Mouse (Mus musculus): Measurements from ENCODE around the gene Arl1. TPM values are rescaled to one million over a fixed set of nuclear protein-coding genes. Genes with fewer than 3 reads are reported as not detected.

Arl1 gene
- polyA plus RNA-seq, 1 experiment: 20.2 TPM

DNA sequence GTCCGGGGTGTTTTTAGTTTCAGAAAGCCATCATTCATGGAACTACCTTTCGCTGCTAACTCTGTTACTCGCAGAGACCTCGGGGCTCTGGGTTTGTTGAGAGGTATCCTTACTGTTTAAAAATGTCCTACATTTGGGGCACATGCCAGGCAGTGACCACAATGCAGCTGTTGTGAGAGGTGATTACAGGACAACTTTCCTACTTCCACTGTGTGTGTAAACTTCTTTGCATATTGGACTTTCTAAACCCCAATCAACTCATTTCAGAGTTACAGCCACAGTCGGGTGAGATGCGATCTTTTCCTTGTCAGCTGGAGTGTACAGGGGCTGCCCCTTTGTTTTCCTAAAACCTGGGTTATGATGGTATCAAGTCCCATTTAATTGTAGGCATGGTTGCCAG, 15.0 kb upstream of the Arl1 start:
- no peak for TF ChIP-seq POLR2A (IDR thresholded peaks at IDR 0.05; ENCODE audit: borderline replicate concordance, control insufficient read depth, low read depth, low read length)
- no peak for TF ChIP-seq CTCF (IDR thresholded peaks at IDR 0.05; ENCODE audit: control insufficient read depth, insufficient read depth, low read length)
- WGBS: 76% methylated on average over 6 of the region's 6 CpGs

DNA sequence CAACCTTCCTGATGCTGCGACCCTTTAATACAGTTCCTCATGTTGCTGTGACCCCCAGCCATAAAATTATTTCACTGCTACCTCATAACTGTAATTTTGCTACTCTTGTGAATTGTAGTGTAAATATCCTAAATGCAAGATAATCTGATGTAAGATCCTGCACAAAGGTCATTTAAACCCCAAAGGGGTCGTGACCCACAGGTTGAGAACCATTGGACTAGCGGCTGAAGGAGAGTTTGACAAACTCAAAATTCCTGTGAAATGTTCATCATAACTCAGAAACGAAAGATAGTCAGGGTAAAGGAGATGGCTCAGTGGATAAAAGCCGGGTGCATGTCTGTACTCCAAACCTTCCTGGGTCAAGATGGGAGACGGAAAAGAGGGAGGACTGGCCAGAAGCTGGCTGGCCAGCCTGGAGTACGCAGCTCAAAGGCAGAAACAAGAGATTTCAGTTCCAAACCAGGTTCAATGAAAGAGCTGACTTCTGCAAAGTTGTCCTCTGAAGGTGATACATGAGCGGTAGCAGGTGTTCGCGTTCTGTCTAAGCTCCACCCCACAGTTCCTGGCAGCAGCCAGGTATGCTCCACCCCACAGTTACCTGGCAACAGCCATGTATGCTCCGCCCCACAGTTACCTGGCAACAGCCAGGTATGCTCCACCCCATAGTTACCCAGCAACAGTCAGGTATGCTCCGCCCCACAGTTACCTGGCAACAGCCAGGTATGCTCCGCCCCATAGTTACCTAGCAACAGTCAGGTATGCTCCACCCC, 13.5 kb upstream of the Arl1 start:
- WGBS: 83% methylated on average over 13 of the region's 13 CpGs
- H3K4me3 ChIP-seq (replicated peaks; ENCODE audit: control insufficient read depth, low read depth, low read length): no peak overlapping the region
- TF ChIP-seq CTCF (IDR thresholded peaks at IDR 0.05; ENCODE audit: control insufficient read depth, insufficient read depth, low read length) (no peak), POLR2A (IDR thresholded peaks at IDR 0.05; ENCODE audit: borderline replicate concordance, control insufficient read depth, low read depth, low read length) (no peak)
- no peaks in the 10 kb centered on the region; the same call in 1 of the 2 replicates for H3K4me1 ChIP-seq (ENCODE audit: control insufficient read depth, insufficient read depth, low read length)
- no peak overlapping the region for H3K27ac ChIP-seq (ENCODE audit: control insufficient read depth, insufficient read depth, low read depth, low read length, poor library complexity)

More for the DNA sequence above, 15.0 kb upstream of the Arl1 start:
- no peaks in the 10 kb centered on the region; the same call in 1 of the 2 replicates for H3K4me1 ChIP-seq (ENCODE audit: control insufficient read depth, insufficient read depth, low read length)
- H3K27ac ChIP-seq (ENCODE audit: control insufficient read depth, insufficient read depth, low read depth, low read length, poor library complexity): no peak overlapping the region
- no peak overlapping the region for H3K4me3 ChIP-seq (replicated peaks; ENCODE audit: control insufficient read depth, low read depth, low read length)

DNA sequence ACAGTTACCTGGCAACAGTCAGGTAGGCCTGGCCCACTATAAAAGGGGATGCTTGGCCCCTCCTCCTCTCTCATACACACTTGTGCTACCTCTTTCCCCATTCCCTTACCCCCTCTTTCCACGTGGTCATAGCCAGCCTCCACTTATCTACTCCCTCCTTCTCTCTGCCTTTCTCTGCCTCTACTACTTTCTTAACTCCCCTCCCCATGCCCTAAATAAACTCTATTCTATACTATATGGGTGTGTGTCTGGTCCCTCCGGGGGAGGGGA, 13.0 kb upstream of the Arl1 start:
- Histone ChIP-seq H3K4me3 (replicated peaks; ENCODE audit: control insufficient read depth, low read depth, low read length) (no peak overlapping the region), H3K4me1 (ENCODE audit: control insufficient read depth, insufficient read depth, low read length) (no peaks in the 10 kb centered on the region; the same call in 1 of the 2 replicates), H3K27ac (ENCODE audit: control insufficient read depth, insufficient read depth, low read depth, low read length, poor library complexity) (no peak overlapping the region)
- WGBS: 58% methylated on average over 2 of the region's 2 CpGs
- TF ChIP-seq CTCF (IDR thresholded peaks at IDR 0.05; ENCODE audit: control insufficient read depth, insufficient read depth, low read length) (no peak), POLR2A (IDR thresholded peaks at IDR 0.05; ENCODE audit: borderline replicate concordance, control insufficient read depth, low read depth, low read length) (no peak)

DNA sequence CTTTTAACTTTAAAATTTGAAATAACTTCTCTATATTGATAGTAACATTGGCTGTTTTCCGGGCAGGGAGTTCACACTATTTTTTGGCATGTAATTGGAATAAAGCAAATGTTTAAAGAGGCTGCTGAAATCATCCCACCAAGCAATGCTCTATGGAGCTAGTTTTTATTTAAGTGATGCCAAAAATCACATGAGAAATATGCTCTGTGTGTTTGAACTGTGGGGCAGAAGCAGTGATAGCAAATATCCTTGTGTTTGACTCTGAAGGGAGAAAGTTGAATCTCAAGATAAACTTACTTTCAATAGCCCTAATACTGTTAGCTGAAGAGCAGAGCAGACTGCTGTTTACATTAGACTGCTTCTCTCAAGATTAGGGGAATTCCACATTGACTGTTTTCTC, 11.0 kb upstream of the Arl1 start:
- no peak overlapping the region for H3K4me3 ChIP-seq (replicated peaks; ENCODE audit: control insufficient read depth, low read depth, low read length)
- TF ChIP-seq POLR2A (IDR thresholded peaks at IDR 0.05; ENCODE audit: borderline replicate concordance, control insufficient read depth, low read depth, low read length) (no peak), CTCF (IDR thresholded peaks at IDR 0.05; ENCODE audit: control insufficient read depth, insufficient read depth, low read length) (no peak)
- 42% methylated on average over 1 of the region's 1 CpGs for WGBS

DNA sequence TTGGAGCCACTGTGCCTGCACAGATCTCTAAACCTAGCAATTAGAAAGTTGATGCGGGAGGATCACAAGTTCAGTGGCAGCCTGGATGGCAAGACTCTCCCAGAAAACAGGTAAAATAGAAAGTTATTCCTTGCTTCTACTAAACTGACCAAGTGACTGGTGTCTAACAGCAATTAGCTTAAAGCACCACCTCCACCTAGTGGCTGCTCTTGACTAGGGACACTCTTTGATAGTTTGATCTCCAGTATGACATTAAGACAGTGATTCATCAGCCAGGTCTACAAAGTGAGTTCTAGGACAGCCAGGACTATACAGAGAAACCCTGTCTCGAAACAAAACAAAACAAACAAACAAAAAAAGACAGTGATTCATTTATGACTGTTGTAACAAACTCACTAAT, 5.3 kb upstream of the Arl1 start:
- no peaks in the 10 kb centered on the region for H3K4me1 ChIP-seq (ENCODE audit: control insufficient read depth, insufficient read depth, low read length)
- no peak overlapping the region for H3K27ac ChIP-seq (ENCODE audit: control insufficient read depth, insufficient read depth, low read depth, low read length, poor library complexity)
- 55% methylated on average over 2 of the region's 2 CpGs for WGBS
- H3K4me3 ChIP-seq (replicated peaks; ENCODE audit: control insufficient read depth, low read depth, low read length): no peak overlapping the region
- TF ChIP-seq CTCF (IDR thresholded peaks at IDR 0.05; ENCODE audit: control insufficient read depth, insufficient read depth, low read length): no peak
- no peak for TF ChIP-seq POLR2A (IDR thresholded peaks at IDR 0.05; ENCODE audit: borderline replicate concordance, control insufficient read depth, low read depth, low read length)

More for the DNA sequence above, 11.0 kb upstream of the Arl1 start:
- H3K27ac ChIP-seq (ENCODE audit: control insufficient read depth, insufficient read depth, low read depth, low read length, poor library complexity): no peak overlapping the region
- H3K4me1 ChIP-seq (ENCODE audit: control insufficient read depth, insufficient read depth, low read length): no peaks in the 10 kb centered on the region

DNA sequence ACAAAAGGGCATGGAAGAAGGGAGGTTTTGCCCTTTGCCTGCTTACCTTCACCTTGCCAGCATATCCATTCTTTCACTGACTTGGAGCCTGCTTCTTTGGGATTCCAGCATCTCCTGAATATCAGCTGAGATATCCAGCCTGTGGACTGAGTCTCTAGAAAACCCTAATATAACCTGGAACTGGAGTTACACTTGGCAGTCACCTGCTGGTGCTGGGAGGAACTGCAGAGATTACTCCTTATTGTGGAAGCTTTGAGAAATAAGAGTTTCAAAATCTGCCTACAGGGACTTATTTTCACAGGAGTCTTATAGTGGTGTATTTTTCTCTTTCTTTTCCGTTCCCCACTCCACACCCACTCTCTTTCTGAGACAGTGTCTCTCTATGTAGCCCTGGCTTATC, 3.5 kb upstream of the Arl1 start:
- 48% methylated on average over 1 of the region's 1 CpGs for WGBS
- no peaks in the 10 kb centered on the region; the same call in 1 of the 2 replicates for H3K4me1 ChIP-seq (ENCODE audit: control insufficient read depth, insufficient read depth, low read length)
- H3K4me3 ChIP-seq (replicated peaks; ENCODE audit: control insufficient read depth, low read depth, low read length): no peak overlapping the region

DNA sequence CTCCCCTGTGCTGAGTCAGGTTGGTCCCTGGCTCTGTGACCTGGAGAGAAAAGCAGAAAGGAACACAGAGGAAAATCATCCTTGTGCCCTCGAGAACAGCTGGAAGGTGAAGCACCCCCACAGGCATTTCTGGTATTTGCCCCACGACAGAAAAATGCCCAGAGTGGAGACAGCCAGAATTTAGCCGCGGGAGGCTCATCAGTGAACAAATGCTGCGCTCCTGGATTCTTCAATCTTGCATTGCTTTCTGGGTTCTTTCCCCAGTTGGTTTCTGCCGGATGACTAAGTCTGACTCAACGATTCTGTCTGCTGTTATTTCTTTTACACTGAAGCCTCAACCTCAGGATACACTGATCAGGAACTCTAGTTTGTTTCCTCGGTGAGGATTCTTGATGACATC, 2.5 kb upstream of the Arl1 start:
- no peak for TF ChIP-seq POLR2A (IDR thresholded peaks at IDR 0.05; ENCODE audit: borderline replicate concordance, control insufficient read depth, low read depth, low read length)
- no peak for TF ChIP-seq CTCF (IDR thresholded peaks at IDR 0.05; ENCODE audit: control insufficient read depth, insufficient read depth, low read length)
- Histone ChIP-seq H3K4me3 (replicated peaks; ENCODE audit: control insufficient read depth, low read depth, low read length) (no peak overlapping the region), H3K27ac (ENCODE audit: control insufficient read depth, insufficient read depth, low read depth, low read length, poor library complexity) (no peak overlapping the region), H3K4me1 (ENCODE audit: control insufficient read depth, insufficient read depth, low read length) (no peaks in the 10 kb centered on the region; the same call in 1 of the 2 replicates)
- WGBS: 77% methylated on average over 8 of the region's 8 CpGs

More for the DNA sequence above, 3.5 kb upstream of the Arl1 start:
- TF ChIP-seq POLR2A (IDR thresholded peaks at IDR 0.05; ENCODE audit: borderline replicate concordance, control insufficient read depth, low read depth, low read length) (no peak), CTCF (IDR thresholded peaks at IDR 0.05; ENCODE audit: control insufficient read depth, insufficient read depth, low read length) (no peak)
- H3K27ac ChIP-seq (ENCODE audit: control insufficient read depth, insufficient read depth, low read depth, low read length, poor library complexity): no peak overlapping the region

DNA sequence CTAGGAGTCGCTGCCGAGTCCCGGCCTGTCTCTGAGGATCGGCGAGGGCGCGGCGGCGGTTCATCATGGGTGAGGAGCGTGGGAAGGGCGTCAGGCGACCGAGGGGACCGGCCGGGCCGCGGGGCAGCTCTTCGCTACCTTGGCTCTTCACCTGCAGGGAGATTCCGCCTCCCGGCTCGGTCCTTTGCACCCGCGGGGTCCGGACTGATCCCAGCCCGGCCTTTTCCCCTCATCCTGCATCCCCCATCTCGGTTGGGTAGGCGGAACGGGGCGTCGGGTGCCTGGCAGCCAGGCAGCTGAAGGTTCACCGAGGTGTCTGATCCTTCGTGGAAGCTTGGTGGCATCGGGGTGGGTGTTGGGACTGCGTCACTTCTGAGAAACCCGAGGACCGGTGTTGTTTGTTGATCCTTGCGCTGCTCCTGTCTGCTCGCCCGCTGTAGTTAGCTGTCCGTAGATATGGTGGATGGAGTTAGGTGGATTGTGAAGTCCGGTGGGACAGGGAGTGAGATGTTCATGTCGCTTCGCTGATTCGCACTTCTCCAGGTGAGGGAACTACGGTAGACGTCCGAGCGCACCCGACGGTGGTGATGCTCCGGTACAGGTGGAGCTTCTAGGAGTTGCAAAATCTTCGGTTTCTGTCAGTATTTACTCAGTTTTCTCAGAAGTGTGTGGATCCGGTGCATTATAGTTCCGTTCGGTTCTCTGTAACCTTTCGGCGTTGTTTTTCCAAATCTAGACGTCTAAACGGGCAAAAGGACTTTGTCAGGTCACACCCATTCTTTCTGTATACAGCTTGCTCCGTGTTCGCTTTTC, 1.0 kb downstream of the Arl1 start:
- Histone ChIP-seq H3K4me3 (replicated peaks; ENCODE audit: control insufficient read depth, low read depth, low read length) (peak overlapping the region; percentile 92), H3K4me1 (ENCODE audit: control insufficient read depth, insufficient read depth, low read length) (no peaks in the 10 kb centered on the region; the same call in 1 of the 2 replicates), H3K27ac (ENCODE audit: control insufficient read depth, insufficient read depth, low read depth, low read length, poor library complexity) (peak overlapping the region; percentile 79)
- TF ChIP-seq CTCF (IDR thresholded peaks at IDR 0.05; ENCODE audit: control insufficient read depth, insufficient read depth, low read length) (no peak), POLR2A (IDR thresholded peaks at IDR 0.05; ENCODE audit: borderline replicate concordance, control insufficient read depth, low read depth, low read length) (no peak)
- under 1% methylated on average over 61 of the region's 61 CpGs for WGBS

All from bone marrow, adult 2 months (tissue).